In genomic region chr12:80190915-80191314, GRCm38 (mm10) we compare ENCODE assay signal across 27 mouse cellular contexts.
DNase-seq lines count a peak whose midpoint lies in the region; ATAC-seq and TF ChIP-seq lines count a peak whose summit lies in the region.
"Had no signal": no experiment of that assay in that cellular context is flagged by ENCODE, and none has a peak within 500 bp of the region (broad histone marks: within the 10 kb centered on the region; RNA-seq: fewer than 3 reads in every experiment).

No protein-coding gene starts in this region.

- no peak for TF ChIP-seq CTCF in midbrain, postnatal 0 days (IDR thresholded peaks at IDR 0.05)

- H3K27me3 ChIP-seq in hindbrain, embryonic 10.5 days (ENCODE audit: insufficient read depth, poor library complexity, severe bottlenecking), result no peaks in the 10 kb centered on the region
- no peaks in the 10 kb centered on the region for H3K27me3 ChIP-seq in hindbrain, embryonic 11.5 days (ENCODE audit: control insufficient read depth, insufficient read depth, low read length)
- H3K27me3 ChIP-seq in midbrain, postnatal 0 days (ENCODE audit: insufficient read depth, low read length), result no peaks in the 10 kb centered on the region
- H3K27me3 ChIP-seq in midbrain, embryonic 13.5 days, result no peaks in the 10 kb centered on the region
- H3K27me3 ChIP-seq in embryonic facial prominence, embryonic 10.5 days (replicated peaks; ENCODE audit: low read depth, poor library complexity, severe bottlenecking), result no peaks in the 10 kb centered on the region
- H3K27me3 ChIP-seq: forebrain, embryonic 15.5 days; heart, embryonic 12.5 days; liver, embryonic 12.5 days had no signal

- peak overlapping the region; percentile 66 for H3K27ac ChIP-seq in hindbrain, embryonic 10.5 days
- no peak overlapping the region for H3K27ac ChIP-seq in hindbrain, embryonic 11.5 days (ENCODE audit: low read depth, low read length)
- H3K27ac ChIP-seq in midbrain, postnatal 0 days (ENCODE audit: low read depth, low read length), result no peak overlapping the region
- no peak overlapping the region for H3K27ac ChIP-seq in midbrain, embryonic 13.5 days
- H3K27ac ChIP-seq in embryonic facial prominence, embryonic 10.5 days (replicated peaks), result 0 out of 2 replicates have a peak overlapping the region, but pooled peaks have one; percentile 12
- H3K27ac ChIP-seq: forebrain, embryonic 15.5 days; gastrocnemius, adult 2 months; heart, adult 2 months; layer of hippocampus, adult 2 months; left cerebral cortex, adult 2 months; liver, embryonic 12.5 days had no signal

- no peaks in the 10 kb centered on the region for H3K9me3 ChIP-seq in hindbrain, embryonic 10.5 days
- H3K9me3 ChIP-seq in hindbrain, embryonic 11.5 days (ENCODE audit: control insufficient read depth, low read length), result no peaks in the 10 kb centered on the region
- no peaks in the 10 kb centered on the region for H3K9me3 ChIP-seq in midbrain, postnatal 0 days (ENCODE audit: low read length)
- no peaks in the 10 kb centered on the region for H3K9me3 ChIP-seq in midbrain, embryonic 13.5 days
- no peaks in the 10 kb centered on the region for H3K9me3 ChIP-seq in embryonic facial prominence, embryonic 10.5 days
- H3K9me3 ChIP-seq: forebrain, embryonic 15.5 days; heart, embryonic 12.5 days; liver, embryonic 12.5 days had no signal

- ATAC-seq in hindbrain, embryonic 11.5 days (ENCODE audit: low FRiP score), result no peak
- ATAC-seq in midbrain, postnatal 0 days (ENCODE audit: low FRiP score), result no peak
- ATAC-seq in midbrain, embryonic 13.5 days, result no peak
- ATAC-seq: forebrain, embryonic 15.5 days; liver, postnatal 0 days; midbrain, embryonic 16.5 days had no signal

- WGBS in hindbrain, embryonic 10.5 days, result 91% methylated on average over 10 of the region's 10 CpGs
- WGBS in hindbrain, embryonic 11.5 days, result 87% methylated on average over 10 of the region's 10 CpGs
- WGBS in midbrain, postnatal 0 days, result 84% methylated on average over 10 of the region's 10 CpGs
- 85% methylated on average over 10 of the region's 10 CpGs for WGBS in midbrain, embryonic 13.5 days
- 92% methylated on average over 10 of the region's 10 CpGs for WGBS in embryonic facial prominence, embryonic 10.5 days

- H3K4me1 ChIP-seq in hindbrain, embryonic 10.5 days (replicated peaks), result peaks cover 17% of the 10 kb centered on the region
- no peaks in the 10 kb centered on the region for H3K4me1 ChIP-seq in hindbrain, embryonic 11.5 days (replicated peaks; ENCODE audit: control insufficient read depth, insufficient read depth, low read length)
- no peaks in the 10 kb centered on the region for H3K4me1 ChIP-seq in midbrain, postnatal 0 days (ENCODE audit: insufficient read depth, low read length)
- H3K4me1 ChIP-seq in midbrain, embryonic 13.5 days (replicated peaks), result no peaks in the 10 kb centered on the region
- peaks cover 13% of the 10 kb centered on the region for H3K4me1 ChIP-seq in embryonic facial prominence, embryonic 10.5 days
- H3K4me1 ChIP-seq: forebrain, embryonic 15.5 days; heart, embryonic 12.5 days; liver, embryonic 12.5 days had no signal

- H3K4me3 ChIP-seq in hindbrain, embryonic 10.5 days, result no peak overlapping the region
- no peak overlapping the region for H3K4me3 ChIP-seq in hindbrain, embryonic 11.5 days (ENCODE audit: low read depth, low read length)
- no peak overlapping the region for H3K4me3 ChIP-seq in midbrain, postnatal 0 days (ENCODE audit: low read depth, low read length)
- H3K4me3 ChIP-seq in midbrain, embryonic 13.5 days (replicated peaks), result no peak overlapping the region
- H3K4me3 ChIP-seq in embryonic facial prominence, embryonic 10.5 days, result no peak overlapping the region
- H3K4me3 ChIP-seq: forebrain, embryonic 15.5 days; gastrocnemius, adult 2 months; heart, adult 2 months; heart, embryonic 12.5 days; layer of hippocampus, adult 2 months; left cerebral cortex, adult 2 months; liver, embryonic 12.5 days; myocyte had no signal

- DNase-seq in hindbrain, embryonic 10.5 days (ENCODE audit: low spot score), result no peak
- DNase-seq in hindbrain, embryonic 11.5 days (ENCODE audit: low spot score), result no peak
- DNase-seq in midbrain, postnatal 0 days (ENCODE audit: low spot score), result peak; percentile 61
- no peak for DNase-seq in embryonic facial prominence, embryonic 10.5 days (ENCODE audit: low spot score)
- DNase-seq in spleen, postnatal 10 days (ENCODE audit: low spot score in 2 of 2), result no peak
- DNase-seq in heart, adult 18-20 months, result no peak
- DNase-seq: adrenal gland, postnatal 25 days; cerebellum, adult 18-20 months; cerebellum, postnatal 25 days; gastrocnemius, adult 2 months; gastrocnemius, postnatal 36 days; heart, adult 2 months; heart, postnatal 4 days; kidney, adult 2 months; kidney, postnatal 36 days; liver, postnatal 0 days; lung, postnatal 36 days; right cerebral cortex, postnatal 25 days; thymus, postnatal 14 days had no signal

- no peak overlapping the region for H3K4me2 ChIP-seq in hindbrain, embryonic 11.5 days (replicated peaks; ENCODE audit: low read depth, low read length)
- no peak overlapping the region for H3K4me2 ChIP-seq in midbrain, postnatal 0 days (ENCODE audit: low read depth, low read length, poor library complexity, severe bottlenecking)
- no peak overlapping the region for H3K4me2 ChIP-seq in midbrain, embryonic 13.5 days (replicated peaks)
- H3K4me2 ChIP-seq: forebrain, embryonic 15.5 days; heart, embryonic 12.5 days; liver, embryonic 12.5 days had no signal

- no peak overlapping the region for H3K9ac ChIP-seq in hindbrain, embryonic 11.5 days (ENCODE audit: low read depth, low read length)
- no peak overlapping the region for H3K9ac ChIP-seq in midbrain, postnatal 0 days (replicated peaks; ENCODE audit: low read length, poor library complexity, severe bottlenecking)
- no peak overlapping the region for H3K9ac ChIP-seq in midbrain, embryonic 13.5 days (replicated peaks)
- H3K9ac ChIP-seq: forebrain, embryonic 15.5 days; heart, embryonic 12.5 days; liver, embryonic 12.5 days; liver, postnatal 0 days had no signal

- H3K36me3 ChIP-seq in hindbrain, embryonic 10.5 days, result peaks cover 96% of the 10 kb centered on the region
- H3K36me3 ChIP-seq in hindbrain, embryonic 11.5 days (ENCODE audit: control insufficient read depth, insufficient read depth, low read length), result no peaks in the 10 kb centered on the region
- H3K36me3 ChIP-seq in midbrain, postnatal 0 days (ENCODE audit: insufficient read depth, low read length), result peaks cover 21% of the 10 kb centered on the region; the same call in 1 of the 2 replicates
- H3K36me3 ChIP-seq in midbrain, embryonic 13.5 days, result peaks cover 3% of the 10 kb centered on the region; the same call in 1 of the 2 replicates
- H3K36me3 ChIP-seq in embryonic facial prominence, embryonic 10.5 days (replicated peaks), result peaks cover 100% of the 10 kb centered on the region
- H3K36me3 ChIP-seq: forebrain, embryonic 15.5 days had no signal

Comparison
In these comparisons a context has a peak if more than half of its experiments do, and no peak if none do; other contexts are left out.
1. H3K27ac ChIP-seq: peak in hindbrain, embryonic 10.5 days (single experiment) and embryonic facial prominence, embryonic 10.5 days (single experiment); none in hindbrain, embryonic 11.5 days (single experiment), midbrain, postnatal 0 days (single experiment) and midbrain, embryonic 13.5 days (single experiment).